Mouse (Mus musculus): ENCODE data around the gene Kank4. TPM values are rescaled to one million over a fixed set of nuclear protein-coding genes. Genes with fewer than 3 reads are reported as not detected.

Gene Kank4
- total RNA-seq (2012; rRNA removed) (not detected in 2 replicates), polyA plus RNA-seq (2012; ENCODE audit: insufficient read depth in 1 of 2, insufficient read length in 2 of 2, low read depth in 1 of 2, low replicate concordance in 2 of 2, missing spikeins in 1 of 2) (not detected)

DNA sequence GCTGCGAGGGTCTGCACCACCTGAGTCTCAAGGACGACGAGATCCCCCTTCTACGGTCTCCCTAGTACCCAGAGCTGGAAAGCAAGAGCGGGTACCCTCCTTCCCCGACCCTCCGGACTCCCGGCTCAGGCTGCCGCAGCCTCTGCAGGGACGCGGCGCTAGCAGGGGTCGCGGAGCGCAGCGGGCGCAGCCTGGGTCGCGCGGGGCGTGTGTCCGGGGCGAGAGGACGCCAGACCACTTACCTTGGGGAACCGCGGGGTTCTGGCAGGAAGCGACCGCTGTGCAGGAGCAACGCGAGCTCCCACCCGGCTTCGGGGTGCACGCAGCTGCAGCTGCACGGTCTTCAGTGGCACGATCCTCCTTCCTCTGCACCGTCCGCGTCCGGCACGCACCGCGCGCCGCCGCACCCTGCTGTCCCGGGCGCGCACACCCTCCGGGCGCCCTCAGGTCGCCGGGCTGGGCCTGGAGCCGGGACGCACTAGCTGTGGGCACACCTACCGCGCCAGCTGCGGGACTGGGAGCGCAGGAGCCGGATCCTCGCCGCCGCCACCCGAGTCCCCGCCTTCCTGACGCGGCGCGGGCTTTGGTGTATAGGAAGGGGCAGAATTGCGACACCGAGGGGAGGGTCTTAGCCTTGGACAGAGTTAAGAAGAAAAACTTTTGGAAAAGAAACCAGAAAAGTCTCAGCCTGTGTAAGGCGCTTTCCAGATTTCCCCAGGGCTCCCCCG, at the start of gene Kank4:
TSS of gene Kank4 (minus strand) at position 354 of the 728 bp plus-strand sequence.
- no peak within 1 kb of the TSS for H3K4me3 ChIP-seq (ENCODE audit: control insufficient read depth in 1 of 2, insufficient read depth in 1 of 2, low read depth in 2 of 2, low read length in 2 of 2)
- H3K36me3 ChIP-seq (ENCODE audit: control insufficient read depth in 1 of 2, insufficient read depth in 2 of 2, low read length in 2 of 2) = no peaks in the 10 kb centered on the region
- H3K9me3 ChIP-seq (replicated peaks; ENCODE audit: insufficient read depth, low read length) = no peaks in the 10 kb centered on the region
- DNase-seq (ENCODE audit: low read depth, low spot score) = no peak
- H3K79me2 ChIP-seq (ENCODE audit: control insufficient read depth, insufficient read depth, low read length, poor library complexity) = no peaks in the 10 kb centered on the region
- no peaks in the 10 kb centered on the region for H3K27me3 ChIP-seq (ENCODE audit: control insufficient read depth in 1 of 2, insufficient read depth in 2 of 2, low read length in 2 of 2)
- H3K4me1 ChIP-seq (ENCODE audit: control insufficient read depth in 1 of 2, insufficient read depth in 2 of 2, low read length in 2 of 2) = no peaks in the 10 kb centered on the region
- no peak within 1 kb of the TSS for H3K27ac ChIP-seq (ENCODE audit: control insufficient read depth, low read depth, low read length)
- no peak for TF ChIP-seq ELF1 (IDR thresholded peaks at IDR 0.05; ENCODE audit: low read depth, low read length)
- TF ChIP-seq POLR2AphosphoS2 (IDR thresholded peaks at IDR 0.05; ENCODE audit: low read length) = no peak
- no peak for TF ChIP-seq ZNF384 (IDR thresholded peaks at IDR 0.05; ENCODE audit: low read depth, low read length)
- TF ChIP-seq TCF12 (IDR thresholded peaks at IDR 0.05; ENCODE audit: low read depth, low read length) = no peak
- TF ChIP-seq RCOR1 (IDR thresholded peaks at IDR 0.05; ENCODE audit: low read depth, low read length) = no peak
- no peak for TF ChIP-seq ETS1 (IDR thresholded peaks at IDR 0.05; ENCODE audit: low read depth, low read length)
- H3K9ac ChIP-seq (ENCODE audit: control insufficient read depth, low read depth, low read length, poor library complexity, severe bottlenecking) = no peak within 1 kb of the TSS

DNA sequence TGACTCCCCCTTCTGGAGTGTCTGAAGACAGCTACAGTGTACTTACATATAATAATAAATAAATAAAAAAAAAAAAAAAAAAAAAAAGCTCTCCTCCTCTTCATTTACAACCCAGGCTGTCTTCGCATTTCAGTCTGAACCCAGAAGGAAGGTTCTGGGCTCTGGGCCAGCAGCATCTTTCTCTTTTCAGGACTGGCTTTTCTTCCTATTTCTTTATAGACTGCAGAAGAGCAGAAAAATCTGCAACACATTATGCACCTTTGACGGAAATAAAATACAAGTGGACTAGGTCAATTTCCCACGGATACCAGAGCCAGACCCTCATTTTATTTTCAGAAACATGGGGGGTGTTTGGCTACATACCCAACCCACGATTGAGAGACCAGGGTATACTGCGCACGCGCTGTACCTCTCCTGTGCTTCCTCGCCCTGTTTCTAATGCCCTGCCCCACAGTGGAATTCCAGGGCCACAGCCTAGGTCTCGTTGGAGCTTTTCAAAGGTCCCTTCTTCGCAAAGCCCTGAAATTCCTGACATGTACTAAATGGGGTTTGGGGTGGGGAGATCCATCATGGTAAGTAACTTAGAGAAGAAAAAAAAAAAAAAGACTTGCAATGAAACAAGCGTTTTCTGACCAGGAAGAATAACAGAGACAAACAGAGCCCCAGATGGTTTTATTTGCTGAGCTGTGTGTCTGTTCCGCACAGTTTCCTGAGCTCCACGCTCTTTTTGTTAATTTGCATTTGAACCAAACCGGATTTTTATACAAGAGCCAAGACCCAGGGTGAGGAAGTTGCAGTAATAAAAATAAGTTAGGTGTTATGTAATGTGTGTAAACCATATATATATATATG, 48.3 kb upstream of the Kank4 start:
- H3K9me3 ChIP-seq (replicated peaks; ENCODE audit: insufficient read depth, low read length) = no peaks in the 10 kb centered on the region
- no peaks in the 10 kb centered on the region for H3K27me3 ChIP-seq (ENCODE audit: control insufficient read depth in 1 of 2, insufficient read depth in 2 of 2, low read length in 2 of 2)
- no peaks in the 10 kb centered on the region for H3K4me1 ChIP-seq (ENCODE audit: control insufficient read depth in 1 of 2, insufficient read depth in 2 of 2, low read length in 2 of 2)
- no peak overlapping the region for H3K4me3 ChIP-seq (ENCODE audit: control insufficient read depth in 1 of 2, insufficient read depth in 1 of 2, low read depth in 2 of 2, low read length in 2 of 2)
- DNase-seq (ENCODE audit: low read depth, low spot score) = no peak
- H3K79me2 ChIP-seq (ENCODE audit: control insufficient read depth, insufficient read depth, low read length, poor library complexity) = no peaks in the 10 kb centered on the region
- no peak overlapping the region for H3K9ac ChIP-seq (ENCODE audit: control insufficient read depth, low read depth, low read length, poor library complexity, severe bottlenecking)
- no peaks in the 10 kb centered on the region for H3K36me3 ChIP-seq (ENCODE audit: control insufficient read depth in 1 of 2, insufficient read depth in 2 of 2, low read length in 2 of 2)
- no peak overlapping the region for H3K27ac ChIP-seq (ENCODE audit: control insufficient read depth, low read depth, low read length)
- TF ChIP-seq MYB (IDR thresholded peaks at IDR 0.05; ENCODE audit: low read depth, low read length) = no peak
- no peak for TF ChIP-seq GATA1 (IDR thresholded peaks at IDR 0.05; ENCODE audit: low read depth, low read length)
- no peak for TF ChIP-seq UBTF (IDR thresholded peaks at IDR 0.05; ENCODE audit: borderline replicate concordance, insufficient read depth, low read depth, low read length)
- TF ChIP-seq E2F4 (IDR thresholded peaks at IDR 0.05; ENCODE audit: borderline replicate concordance, low read depth, low read length) = no peak
- no peak for TF ChIP-seq ELF1 (IDR thresholded peaks at IDR 0.05; ENCODE audit: low read depth, low read length)
- TF ChIP-seq MAZ (IDR thresholded peaks at IDR 0.05; ENCODE audit: low read depth, low read length) = no peak
- no peak for TF ChIP-seq ZNF384 (IDR thresholded peaks at IDR 0.05; ENCODE audit: low read depth, low read length)
- TF ChIP-seq POLR2AphosphoS5 (IDR thresholded peaks at IDR 0.05; ENCODE audit: borderline replicate concordance, low read depth, low read length) = no peak
- no peak for TF ChIP-seq MYC (IDR thresholded peaks at IDR 0.05; ENCODE audit: low read depth, low read length)
- no peak for TF ChIP-seq ETS1 (IDR thresholded peaks at IDR 0.05; ENCODE audit: low read depth, low read length)
- TF ChIP-seq MAFK (IDR thresholded peaks at IDR 0.05; ENCODE audit: borderline replicate concordance, low read depth, low read length) = no peak
- no peak for TF ChIP-seq CTCF (IDR thresholded peaks at IDR 0.05 in 2 of 3, conservative IDR thresholded peaks at IDR 0.05 in 1 of 3; ENCODE audit: control insufficient read depth in 1 of 3, insufficient read depth in 1 of 3, low read depth in 2 of 3, low read length in 3 of 3, poor library complexity in 1 of 3, severe bottlenecking in 1 of 3)
